Mouse (Mus musculus): ENCODE data around the gene Rbm18. TPM values are rescaled to one million over a fixed set of nuclear protein-coding genes. Genes with fewer than 3 reads are reported as not detected.
"Not testable (repeated sequence)": the region's sequence is repeated elsewhere in the genome, so short reads cannot be mapped to it uniquely, and the experiment has no call there.

Rbm18 gene
- polyA plus RNA-seq (2012; rRNA removed), result 19.3 and 23.4 TPM in 2 replicates

DNA sequence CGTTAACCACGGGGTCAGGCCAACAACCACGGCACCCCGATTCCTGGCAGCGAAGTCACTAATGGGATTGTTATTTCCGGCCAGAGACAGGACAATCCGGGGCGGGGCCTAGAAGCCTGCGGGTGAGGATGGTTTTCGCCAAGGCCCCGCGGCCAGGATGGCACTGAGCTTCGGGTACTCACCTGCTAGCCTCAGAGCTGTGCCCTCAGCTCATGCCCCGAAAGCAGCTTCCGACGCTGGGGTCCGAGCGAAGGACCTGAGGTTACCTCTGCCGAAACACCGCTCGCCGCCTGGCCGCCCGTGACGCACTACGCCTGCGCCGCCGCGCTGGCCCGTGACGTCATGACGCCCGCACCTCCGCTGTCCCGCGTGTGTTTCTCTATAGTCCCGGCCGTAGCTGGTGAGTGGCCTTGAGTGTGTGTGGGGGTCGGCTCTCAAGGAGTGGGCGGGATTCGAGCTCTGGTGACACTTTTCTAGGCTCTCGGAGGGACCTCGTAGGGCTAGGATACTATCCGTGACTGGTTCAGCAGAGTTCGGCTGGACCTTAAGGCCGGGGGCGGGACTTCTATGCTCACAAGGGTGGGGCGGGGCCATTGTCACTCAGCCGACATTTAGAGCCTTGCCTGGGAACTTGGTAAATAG is at the start of gene Rbm18, which contains the start of gene Mrrf:
Gene Rbm18, minus strand, starts transcription at position 474 of the 642 bp plus-strand sequence.
Gene Mrrf, plus strand, starts transcription at position 90 of the 642 bp plus-strand sequence.
- peak; percentile 67 for DNase-seq (ENCODE audit: low read depth)

DNA sequence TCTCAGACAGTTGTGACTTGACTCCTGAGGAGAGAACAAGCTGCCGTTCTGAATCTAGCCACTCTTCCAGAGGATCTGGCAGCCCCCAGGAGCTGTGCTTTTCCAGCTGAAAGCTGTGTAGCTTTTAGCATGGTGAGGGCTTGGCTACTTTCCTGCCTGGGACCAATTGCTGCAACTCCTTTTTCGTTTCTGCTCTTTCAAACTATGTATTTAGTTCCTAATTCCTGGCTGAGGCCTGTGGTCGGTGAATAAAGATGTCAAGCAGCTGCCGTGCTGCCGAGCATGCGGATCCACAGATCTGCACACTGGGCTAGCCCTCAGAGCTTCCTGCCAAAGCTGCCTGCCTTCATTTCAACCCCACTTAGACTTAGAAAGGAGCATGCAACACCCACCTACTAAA is 48.3 kb upstream of the Rbm18 start:
- no peak for DNase-seq (ENCODE audit: low read depth)

DNA sequence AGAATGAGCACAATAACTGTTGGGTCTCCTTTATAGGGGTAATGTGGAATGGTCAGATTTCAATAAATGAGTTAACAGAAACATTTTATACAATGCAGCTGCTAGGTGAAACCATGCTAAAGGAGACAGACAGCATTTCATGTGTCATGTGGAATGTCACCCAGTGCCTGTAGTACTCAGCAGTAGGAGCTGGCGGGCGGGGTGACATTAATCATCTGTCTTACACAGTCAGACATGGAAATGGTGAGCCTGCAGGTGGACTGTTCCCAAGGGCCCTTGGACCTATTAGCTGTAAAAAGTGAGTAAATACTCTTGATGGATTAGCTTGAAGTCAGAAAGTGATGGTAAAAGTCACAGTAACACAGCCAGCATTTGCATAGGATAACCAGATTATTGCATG is 47.6 kb upstream of the Rbm18 start:
- DNase-seq (ENCODE audit: low read depth), result no peak

DNA sequence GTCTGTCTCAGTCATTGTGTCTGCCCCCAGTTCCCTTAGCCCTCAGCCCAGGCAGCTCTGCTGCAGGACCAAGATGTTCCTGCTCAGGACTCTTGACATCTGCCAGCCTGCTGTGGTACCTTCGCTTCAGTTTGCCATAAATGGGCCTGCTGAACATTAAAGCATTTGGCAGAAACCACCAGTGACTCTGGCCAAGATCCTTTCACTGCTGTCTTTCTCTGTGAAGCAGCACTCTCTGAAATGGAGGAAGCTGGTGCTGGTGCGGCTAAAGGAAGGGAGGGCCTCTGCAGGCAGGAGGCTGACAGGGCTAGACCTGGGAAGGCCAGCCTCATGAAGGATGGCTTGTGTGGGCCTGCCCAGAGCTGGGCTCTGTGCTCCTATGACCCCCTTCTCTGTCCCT is 46.7 kb upstream of the Rbm18 start:
- DNase-seq (ENCODE audit: low read depth), result no peak

DNA sequence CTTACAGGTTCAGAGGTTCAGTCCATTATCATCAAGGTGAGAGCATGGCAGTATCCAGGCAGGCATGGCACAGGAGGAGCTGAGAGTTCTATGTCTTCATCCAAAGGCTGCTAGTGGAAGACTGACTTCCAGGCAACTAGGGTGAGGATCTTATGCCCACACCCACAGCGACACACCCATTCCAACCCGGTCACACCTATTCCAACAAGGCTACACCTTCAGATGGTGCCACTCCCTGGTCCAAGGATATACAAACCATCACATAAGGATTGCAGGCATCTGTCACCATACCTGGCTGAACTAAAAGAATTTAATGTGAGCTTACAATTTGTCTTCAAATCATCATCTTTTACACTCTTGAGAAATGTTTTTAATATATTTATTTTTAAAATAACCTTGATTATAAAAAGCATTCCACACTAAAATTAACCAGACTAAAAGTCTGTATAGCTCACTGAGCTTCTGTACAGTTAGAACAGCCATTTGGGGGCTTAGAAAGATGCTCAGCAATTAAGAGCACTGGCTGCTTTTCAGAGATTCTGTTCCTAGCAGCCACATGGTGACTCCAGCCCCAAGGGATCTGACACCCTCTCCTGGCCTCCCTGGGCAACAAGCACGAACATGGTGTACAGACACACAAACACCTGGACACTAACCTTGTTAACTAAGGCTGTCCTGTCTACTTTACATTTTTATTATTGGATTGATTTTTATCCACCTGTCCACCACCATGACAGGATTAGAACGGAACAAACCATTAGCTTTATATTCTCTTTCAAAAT is 45.2 kb upstream of the Rbm18 start:
- not testable (repeated sequence) for DNase-seq (ENCODE audit: low read depth)

DNA sequence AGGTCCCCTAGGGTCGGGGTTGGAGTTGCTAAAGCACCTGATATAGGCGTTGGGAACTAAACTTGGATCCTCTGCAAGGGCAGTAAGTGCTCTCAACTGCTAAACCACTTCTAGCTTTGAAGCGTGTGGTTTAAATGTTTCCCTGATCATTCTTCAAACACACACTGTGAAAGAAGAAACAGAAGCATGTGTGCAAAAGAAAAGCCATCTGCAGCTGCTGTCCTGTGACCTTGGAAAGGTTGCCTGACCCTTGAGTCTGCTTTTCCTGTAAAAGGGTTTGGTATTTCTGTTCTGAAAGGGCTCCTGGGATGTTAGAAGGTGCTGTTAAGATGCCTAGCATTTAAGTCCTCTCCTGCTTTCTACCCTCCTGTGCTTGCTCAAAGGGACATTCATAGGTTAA is 42.9 kb upstream of the Rbm18 start:
- no peak for DNase-seq (ENCODE audit: low read depth)

DNA sequence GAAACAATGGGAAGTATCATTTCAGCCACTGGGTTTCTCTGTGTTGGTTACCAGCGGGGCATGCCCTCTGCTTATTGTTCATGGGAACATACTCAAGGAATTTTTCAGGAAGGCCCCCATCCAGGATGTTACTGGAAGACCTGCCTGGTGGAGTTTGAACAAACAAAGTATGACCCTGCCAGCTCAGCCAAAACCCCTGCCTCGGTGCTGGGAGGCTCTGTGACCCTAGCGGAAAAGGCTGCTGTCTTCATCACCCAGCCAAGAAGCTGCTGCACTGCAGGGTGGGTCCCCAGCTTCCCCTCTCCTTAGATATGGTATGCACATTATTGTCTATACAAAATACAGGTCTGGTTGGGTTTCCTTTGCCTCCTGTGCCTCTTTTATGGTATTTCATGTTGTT is 36.0 kb upstream of the Rbm18 start:
- no peak for DNase-seq (ENCODE audit: low read depth)

DNA sequence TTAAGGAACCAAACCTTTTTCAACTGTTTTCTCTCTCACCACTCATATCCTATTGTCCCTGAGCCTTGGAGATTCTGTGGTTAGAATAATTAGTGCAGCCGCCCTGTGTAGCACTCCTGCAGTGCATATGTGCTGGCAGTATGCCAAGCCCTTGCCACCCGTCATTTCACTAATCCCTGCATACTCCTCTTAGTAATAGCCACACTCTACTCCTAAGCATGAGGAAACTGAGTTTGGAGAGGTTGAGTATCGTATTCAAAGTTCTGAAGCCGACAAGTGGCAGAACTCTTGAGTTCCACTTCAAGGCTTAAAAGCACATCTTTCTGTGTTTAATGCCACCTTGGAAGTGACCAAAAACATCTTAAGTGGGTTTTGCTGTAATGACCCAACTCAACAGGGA is 35.6 kb upstream of the Rbm18 start:
- no peak for DNase-seq (ENCODE audit: low read depth)

DNA sequence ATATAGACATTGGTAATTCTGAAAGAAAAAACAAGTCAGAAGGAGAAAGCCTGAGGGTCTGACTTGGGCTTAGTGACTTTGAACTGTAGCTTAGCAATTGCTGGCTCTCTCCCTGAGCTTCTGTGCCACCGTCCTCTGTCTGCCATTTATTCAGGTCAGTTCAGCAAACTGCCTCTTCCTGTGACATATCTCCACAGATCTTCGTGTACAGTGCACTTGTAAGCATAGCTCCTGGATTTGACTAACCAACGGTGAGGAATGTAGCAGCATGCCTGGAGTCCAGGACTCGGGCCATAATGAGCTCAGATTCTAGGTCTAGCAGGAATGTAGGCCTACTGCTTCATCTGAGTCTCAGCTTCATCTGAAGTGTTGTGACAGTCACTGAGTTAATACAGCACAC is 32.6 kb upstream of the Rbm18 start:
- no peak for DNase-seq (ENCODE audit: low read depth)

DNA sequence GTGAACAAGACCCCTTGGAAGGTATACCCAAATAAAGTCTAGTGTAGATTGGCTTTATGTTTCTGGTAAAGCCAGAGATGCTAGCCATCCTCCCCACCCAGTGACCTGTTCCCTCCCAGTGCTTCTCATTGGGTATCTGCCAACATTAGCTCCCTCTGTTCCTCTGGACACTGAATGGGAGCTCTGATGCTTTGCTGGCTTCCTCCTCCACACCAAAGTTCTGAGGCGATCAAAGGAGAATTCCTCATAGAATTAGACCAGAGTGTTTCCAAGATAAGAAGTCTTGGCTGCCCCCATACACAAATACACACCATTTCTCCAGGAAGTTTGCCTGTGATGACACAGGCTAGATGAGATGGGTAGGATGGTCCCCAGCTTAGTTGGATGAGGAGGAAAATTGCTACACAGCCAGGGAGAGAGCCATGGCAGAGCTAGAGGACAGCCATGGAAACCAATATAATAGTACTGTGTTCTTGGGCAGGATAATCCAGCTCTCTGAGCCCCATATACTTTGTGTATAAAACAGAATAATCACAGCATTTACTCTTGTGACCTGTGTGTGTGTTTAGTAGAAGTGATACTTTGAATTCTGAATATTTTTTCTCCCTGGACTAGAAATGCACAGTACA is 31.5 kb upstream of the Rbm18 start:
- no peak for DNase-seq (ENCODE audit: low read depth)

DNA sequence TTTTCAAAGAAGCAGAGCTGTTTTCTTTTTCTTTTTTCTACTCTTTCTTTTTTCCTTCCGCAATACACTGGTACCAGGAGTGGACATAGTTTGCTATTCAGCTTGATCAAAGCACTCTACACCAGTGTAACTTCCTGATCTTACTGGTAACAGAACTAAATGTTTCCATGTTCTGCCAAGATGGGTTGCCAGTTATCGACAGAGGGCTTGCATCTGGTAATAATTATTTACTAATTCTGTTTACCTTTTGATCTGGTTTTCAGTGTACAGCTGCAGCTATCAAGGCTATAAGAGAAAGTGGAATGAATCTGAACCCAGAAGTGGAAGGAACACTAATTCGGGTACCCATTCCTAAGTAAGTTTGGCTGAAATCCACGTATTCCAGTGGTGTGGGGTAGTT is 22.8 kb upstream of the Rbm18 start:
- DNase-seq (ENCODE audit: low read depth), result no peak

DNA sequence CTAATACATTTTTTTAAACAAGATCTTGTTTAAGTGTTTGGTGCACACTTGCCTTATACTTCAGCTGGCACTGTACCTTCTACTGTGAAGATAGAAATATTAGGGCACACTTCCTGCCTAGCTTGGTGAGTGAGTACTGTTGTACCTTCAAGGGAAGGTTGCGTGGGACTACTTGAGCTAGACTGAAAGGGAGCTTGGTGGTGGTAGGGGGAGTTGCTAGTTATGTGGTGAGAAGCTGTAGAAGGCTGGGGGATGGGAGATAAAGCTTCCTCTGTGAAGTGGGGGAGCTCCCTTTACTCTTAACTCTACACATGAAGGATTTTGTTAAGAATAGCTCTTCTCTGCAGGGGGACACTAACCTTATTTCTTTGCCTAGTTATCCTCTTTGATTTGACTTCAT is 20.9 kb upstream of the Rbm18 start:
- no peak for DNase-seq (ENCODE audit: low read depth)

DNA sequence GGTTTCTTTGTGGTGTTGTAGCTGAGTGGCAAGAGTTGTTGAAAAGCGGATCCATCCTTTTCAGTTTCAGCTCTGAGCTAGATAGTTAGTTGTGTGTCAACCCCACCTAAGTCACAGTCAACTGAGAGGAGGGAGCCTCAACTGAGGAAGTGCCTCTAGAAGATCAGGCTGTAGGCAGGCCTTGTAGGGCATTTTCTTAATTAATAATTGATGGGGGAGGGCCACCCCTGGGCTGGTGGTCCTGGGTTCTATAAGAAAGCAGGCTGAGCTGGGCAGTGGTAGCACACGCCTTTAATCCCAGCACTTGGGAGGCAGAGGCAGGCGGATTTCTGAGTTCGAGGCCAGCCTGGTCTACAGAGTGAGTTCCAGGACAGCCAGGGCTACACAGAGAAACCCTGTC is 15.8 kb upstream of the Rbm18 start:
- DNase-seq (ENCODE audit: low read depth), result not testable (repeated sequence)

DNA sequence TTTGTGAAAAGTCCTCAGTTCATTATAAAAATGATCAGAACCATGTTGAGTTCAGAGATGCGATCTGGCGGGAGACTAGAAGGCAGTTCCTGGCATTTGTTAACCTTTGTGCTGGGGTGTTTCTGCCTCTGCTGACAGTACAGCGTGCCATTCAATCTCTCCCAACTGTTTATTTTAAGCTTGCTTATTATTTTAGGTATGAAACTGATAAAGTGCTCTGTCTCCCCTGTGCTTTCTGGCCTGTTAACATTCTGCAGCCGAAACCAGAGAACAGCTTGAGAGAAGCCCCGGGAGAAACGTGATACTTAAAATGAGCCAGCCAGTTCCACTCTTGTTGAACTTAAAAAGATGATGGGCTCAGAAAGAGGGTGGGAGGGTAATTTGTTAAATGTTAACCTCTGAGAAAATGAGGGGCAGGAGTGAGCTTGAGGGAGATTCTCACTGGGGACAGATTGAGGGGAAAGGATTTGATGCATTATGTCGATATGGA is 12.3 kb upstream of the Rbm18 start:
- DNase-seq (ENCODE audit: low read depth), result no peak

DNA sequence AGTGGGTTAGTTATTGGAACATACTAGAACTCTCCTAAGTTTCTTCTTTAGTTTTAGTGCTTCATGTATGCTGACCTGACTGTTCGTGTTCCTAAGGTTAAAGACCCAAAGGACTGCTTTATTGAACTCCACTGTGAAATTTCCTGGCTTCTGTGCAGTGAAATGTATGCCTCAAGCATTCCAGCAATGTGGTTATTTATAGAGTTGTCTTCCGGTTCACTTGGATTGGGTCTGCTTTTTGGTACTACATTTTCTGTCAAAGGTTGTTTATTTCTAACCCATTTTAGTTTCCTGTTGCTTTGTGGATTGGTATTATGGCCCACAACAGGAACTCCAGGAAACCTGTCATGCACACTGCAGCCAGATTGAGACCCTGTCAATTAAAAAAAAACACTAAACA is 2.5 kb upstream of the Rbm18 start:
- no peak for DNase-seq (ENCODE audit: low read depth)

DNA sequence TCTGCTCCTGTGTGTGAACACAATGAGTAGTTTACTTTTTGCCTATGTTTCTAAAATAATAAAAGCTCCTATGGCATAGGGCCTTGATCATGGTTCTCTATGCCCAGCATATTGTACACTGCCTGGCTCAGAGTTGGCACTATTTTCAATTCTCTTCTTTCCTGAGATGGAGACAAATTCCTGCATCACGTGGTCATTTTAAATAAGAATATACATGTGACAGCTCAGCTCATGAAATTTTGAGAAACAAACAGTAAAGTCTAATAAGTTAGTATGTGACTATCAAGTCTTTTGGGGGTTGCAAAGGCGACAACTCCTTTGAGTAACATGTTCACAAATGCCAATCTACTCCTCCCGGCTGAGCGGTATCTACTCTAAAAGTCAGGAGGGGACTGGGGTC is 686 bp downstream of the Rbm18 start:
- DNase-seq (ENCODE audit: low read depth), result no peak

DNA sequence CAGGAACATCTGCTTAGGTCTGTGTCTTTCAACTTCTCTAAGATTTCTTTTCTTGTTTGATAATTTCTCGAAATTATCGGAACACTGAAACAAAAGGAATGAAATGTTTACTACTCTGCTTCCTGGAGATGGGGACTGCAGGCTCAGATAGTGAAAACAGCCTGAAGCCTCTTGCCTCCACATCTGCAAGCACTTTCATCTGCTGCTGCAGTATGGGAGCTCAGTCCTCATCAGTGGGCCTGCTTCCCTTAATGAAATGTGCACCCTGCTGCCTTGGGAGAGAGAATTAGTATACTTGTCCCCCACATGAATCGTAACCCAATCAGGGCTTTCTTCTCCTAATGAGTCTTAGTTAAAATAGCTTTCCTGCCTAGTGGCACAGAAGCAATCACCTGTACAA is 7.5 kb downstream of the Rbm18 start:
- DNase-seq (ENCODE audit: low read depth), result no peak

DNA sequence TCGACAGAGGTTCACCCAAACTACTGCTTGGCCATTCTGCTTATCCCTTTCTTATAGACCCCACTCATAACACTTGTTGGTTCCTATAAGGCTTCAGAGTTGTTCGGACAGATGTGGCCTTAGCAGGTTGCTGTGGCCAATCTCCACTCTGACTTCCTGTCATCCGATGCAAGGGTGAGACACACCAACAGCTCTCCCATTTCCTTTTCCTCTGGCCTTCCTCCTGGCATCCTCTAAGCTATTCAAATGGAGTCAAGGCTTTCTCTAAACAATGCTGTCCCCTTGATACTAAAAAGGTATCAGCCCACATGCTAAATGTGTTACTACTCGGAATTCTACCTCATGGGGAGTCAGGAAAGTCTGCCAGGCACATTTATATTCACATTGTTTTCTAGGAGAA is 8.6 kb downstream of the Rbm18 start:
- DNase-seq (ENCODE audit: low read depth), result no peak

DNA sequence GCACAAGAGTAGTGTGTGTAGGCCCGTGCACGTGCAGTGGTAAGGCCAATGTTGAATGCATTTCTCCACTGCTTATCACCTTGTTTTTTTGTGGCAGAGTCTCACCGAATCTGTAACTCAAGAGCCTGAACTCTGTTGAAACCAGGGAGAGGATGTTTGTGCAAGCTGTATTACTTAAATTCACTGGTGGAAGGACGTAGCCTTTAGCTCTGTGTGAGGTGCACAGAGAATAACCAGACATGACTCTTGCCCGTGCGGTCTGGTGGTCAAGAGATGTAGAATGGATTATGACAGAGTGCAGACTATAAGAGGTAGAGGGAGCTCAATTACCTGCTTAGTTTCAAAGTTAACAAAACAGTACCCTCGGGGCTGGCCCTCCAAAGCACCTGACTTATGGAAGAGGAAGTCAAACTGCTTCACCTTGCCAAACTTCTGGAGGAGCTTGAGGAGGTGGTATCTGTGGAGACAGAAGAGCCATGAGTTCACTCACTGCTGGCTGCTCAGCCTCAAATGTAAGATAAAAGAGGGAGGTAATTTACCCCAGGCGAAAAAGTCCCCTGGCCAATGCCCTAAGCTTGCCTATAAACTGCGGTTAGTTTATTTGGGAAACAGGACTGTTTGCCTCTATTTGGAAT is 9.7 kb downstream of the Rbm18 start:
- DNase-seq (ENCODE audit: low read depth), result no peak

DNA sequence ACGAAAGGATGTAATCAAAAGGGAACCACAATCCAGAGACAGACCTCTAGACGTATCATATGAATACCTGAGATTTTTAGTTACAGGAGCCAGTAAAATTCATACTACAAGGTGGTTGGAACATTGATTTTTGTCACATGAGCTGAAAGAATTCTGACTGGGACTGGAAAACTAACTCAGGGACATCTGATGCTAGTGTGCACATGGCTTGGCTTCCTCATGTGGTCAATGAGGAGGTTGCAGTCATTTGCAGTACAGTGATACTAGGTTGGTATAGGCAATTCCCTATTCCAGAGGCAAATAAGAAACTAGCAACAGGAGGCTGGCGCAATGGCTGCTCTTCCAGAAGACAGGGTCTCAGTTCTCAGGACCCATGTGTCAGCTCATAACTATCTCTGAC is 23.9 kb downstream of the Rbm18 start:
- no peak for DNase-seq (ENCODE audit: low read depth)

DNA sequence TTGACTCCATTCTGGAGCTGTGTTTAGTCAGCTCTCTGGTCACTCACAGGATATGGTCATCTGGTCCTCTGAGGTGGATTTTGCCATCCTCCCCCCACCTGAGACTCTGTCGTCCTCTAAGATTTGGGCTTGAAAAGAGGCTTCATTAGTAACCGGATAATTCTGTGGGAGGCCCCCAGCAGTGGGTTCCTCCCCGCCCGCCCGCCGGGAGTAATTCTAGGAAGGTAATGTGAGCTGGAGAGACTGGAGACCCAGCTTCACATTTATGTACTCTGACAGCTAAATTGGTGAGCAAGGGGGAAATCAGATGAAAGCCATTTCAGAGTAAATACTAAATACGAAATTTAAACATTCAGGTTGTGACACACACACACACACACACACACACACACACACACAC is 28.0 kb downstream of the Rbm18 start:
- DNase-seq (ENCODE audit: low read depth), result no peak

DNA sequence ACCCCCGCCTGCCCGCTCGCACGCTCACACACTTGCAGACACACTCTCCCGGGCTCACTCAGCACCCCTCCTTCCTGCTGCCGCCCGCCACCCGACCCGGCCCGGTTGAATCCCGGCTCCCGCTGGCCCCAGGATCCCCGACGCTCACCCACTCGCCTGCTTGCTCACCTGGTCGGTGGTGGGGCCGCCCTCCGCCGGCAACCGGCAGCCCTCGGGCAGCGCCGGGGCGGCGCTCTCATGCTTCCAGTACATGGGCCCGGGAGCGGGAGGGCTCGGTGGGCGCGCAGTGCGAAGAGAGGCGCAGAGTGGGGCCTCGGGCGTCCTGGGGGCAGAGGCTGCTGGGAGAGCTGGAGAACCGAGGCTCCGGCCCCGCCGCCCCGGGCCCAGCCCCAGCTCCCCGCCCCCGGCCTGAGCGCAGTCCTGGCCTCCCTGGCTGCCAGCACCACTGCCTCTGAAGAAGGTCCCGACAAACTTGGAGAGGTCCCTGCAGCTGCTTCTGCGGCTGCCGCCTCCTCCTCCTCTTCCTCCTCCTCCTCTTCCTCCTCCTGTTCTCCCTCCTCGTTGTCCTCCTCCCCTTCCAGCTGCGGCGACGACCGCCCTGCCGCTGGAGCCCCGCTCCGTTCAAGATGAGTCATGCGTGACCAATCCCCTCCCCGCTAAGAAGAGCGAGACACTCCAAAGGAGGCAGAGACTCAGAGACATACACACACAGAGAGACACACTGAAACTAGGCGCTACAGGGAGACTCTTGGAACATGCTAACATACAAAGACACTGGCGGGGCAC is 31.4 kb downstream of the Rbm18 start, which contains the start of gene Lhx6:
Gene Lhx6, minus strand, starts transcription at position 453 of the 786 bp plus-strand sequence.
- DNase-seq (ENCODE audit: low read depth), result no peak
